Mouse (Mus musculus): ENCODE data around the gene Foxj3. TPM values are rescaled to one million over a fixed set of nuclear protein-coding genes. Genes with fewer than 3 reads are reported as not detected.
"Not testable (repeated sequence)": the region's sequence is repeated elsewhere in the genome, so short reads cannot be mapped to it uniquely, and the experiment has no call there.

Foxj3 gene
- polyA plus RNA-seq, 1 experiment from 2014 or later, result 31.8 TPM

GRCm38 (mm10) chr4:119628363-119628762, 91.6 kb downstream of the Foxj3 start:
- H3K36me3 ChIP-seq, result peaks cover 16% of the 10 kb centered on the region
- not testable (repeated sequence) for ATAC-seq (ENCODE audit: low FRiP score, low read depth); H3K9me3 ChIP-seq; H3K27me3 ChIP-seq; H3K4me3 ChIP-seq; H3K4me2 ChIP-seq; H3K27ac ChIP-seq (replicated peaks); H3K9ac ChIP-seq
- WGBS, result 73% methylated on average over 4 of the region's 4 CpGs
- peaks cover 18% of the 10 kb centered on the region for H3K4me1 ChIP-seq (replicated peaks)

DNA sequence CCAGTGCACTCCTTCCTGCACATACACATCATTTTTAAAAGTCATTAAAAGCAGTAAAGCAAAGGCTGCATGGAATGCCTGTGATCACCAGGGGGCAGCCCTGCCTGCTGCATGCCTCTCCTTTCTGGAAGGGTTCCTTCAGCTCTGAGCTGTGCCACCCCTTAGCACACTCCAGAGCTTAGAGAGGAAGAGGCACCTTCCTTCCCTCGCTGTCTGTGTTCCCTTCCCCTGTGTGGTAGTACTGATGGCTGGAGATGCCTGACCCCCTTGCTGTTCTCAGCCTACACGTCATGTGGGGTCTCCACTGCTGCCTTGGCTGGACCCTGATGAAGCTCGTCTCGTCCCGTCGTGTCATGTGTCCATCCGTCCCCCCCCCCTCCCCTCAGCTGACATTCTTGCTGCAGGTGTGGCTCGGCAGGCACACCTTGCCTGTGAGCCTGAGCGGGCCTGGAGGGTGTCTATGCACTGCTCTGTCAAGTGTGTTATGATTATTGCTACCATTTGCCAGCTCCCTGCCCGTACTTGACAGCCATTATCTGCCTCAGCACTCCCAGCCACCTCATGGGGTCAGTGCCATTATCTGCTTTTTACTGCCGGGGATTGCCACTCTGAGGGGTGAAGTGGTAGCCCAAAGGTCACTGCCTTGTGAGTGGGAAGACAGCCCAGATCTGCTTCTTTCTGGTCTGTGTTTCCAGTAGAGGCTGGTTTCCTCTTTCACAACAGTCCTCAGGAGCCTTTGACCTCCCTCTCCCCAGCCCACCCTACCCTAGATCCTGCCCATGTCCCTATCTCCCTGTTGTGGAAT, 94.5 kb downstream of the Foxj3 start:
- Histone ChIP-seq H3K4me1 (replicated peaks) (peaks cover 30% of the 10 kb centered on the region), H3K9ac (no peak overlapping the region), H3K4me3 (no peak overlapping the region), H3K36me3 (0 out of 2 replicates have a peak, but pooled peaks cover 5% of the 10 kb centered on the region), H3K9me3 (no peaks in the 10 kb centered on the region), H3K4me2 (no peak overlapping the region), H3K27ac (replicated peaks) (no peak overlapping the region), H3K27me3 (no peaks in the 10 kb centered on the region)
- no peak; the same call in 1 of the 2 replicates for ATAC-seq (ENCODE audit: low FRiP score, low read depth)
- 81% methylated on average over 11 of the region's 11 CpGs for WGBS

GRCm38 (mm10) chr4:119632721-119633120, 95.9 kb downstream of the Foxj3 start:
- no peak overlapping the region for H3K9ac ChIP-seq
- no peak for ATAC-seq (ENCODE audit: low FRiP score, low read depth)
- no peak overlapping the region for H3K4me2 ChIP-seq
- no peaks in the 10 kb centered on the region for H3K9me3 ChIP-seq
- 0 out of 2 replicates have a peak, but pooled peaks cover 5% of the 10 kb centered on the region for H3K36me3 ChIP-seq
- H3K4me1 ChIP-seq (replicated peaks), result peaks cover 30% of the 10 kb centered on the region
- WGBS, result 56% methylated on average over 7 of the region's 7 CpGs
- H3K27ac ChIP-seq (replicated peaks), result 0 out of 2 replicates have a peak overlapping the region, but pooled peaks have one; percentile 14
- no peaks in the 10 kb centered on the region for H3K27me3 ChIP-seq
- no peak overlapping the region for H3K4me3 ChIP-seq

DNA sequence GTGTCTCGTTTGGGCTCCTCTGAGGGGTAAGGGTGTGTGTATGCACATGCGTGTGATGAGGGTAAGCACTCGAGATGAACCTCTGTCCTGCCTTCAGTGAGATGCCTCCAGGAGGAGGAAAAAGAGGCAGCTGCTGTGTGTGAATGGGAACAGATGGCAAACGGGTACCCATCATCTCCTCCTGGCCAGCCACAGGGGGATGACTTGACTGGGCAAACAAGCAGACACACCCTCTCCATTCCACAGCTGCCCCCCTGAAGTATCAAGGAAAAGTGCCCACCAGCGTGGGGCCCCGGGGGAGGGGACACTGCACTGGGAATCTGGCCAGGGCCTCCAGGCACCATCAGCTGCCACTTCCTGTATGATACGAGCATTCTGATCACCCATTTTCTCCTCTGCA, 96.5 kb downstream of the Foxj3 start:
- no peak overlapping the region for H3K27ac ChIP-seq (replicated peaks)
- H3K27me3 ChIP-seq, result no peaks in the 10 kb centered on the region
- H3K9ac ChIP-seq, result no peak overlapping the region
- no peak overlapping the region for H3K4me3 ChIP-seq
- no peak overlapping the region for H3K4me2 ChIP-seq
- H3K9me3 ChIP-seq, result no peaks in the 10 kb centered on the region
- WGBS, result 27% methylated on average over 7 of the region's 7 CpGs
- 0 out of 2 replicates have a peak, but pooled peaks cover 5% of the 10 kb centered on the region for H3K36me3 ChIP-seq
- no peak for ATAC-seq (ENCODE audit: low FRiP score, low read depth)
- H3K4me1 ChIP-seq (replicated peaks), result peaks cover 30% of the 10 kb centered on the region

DNA sequence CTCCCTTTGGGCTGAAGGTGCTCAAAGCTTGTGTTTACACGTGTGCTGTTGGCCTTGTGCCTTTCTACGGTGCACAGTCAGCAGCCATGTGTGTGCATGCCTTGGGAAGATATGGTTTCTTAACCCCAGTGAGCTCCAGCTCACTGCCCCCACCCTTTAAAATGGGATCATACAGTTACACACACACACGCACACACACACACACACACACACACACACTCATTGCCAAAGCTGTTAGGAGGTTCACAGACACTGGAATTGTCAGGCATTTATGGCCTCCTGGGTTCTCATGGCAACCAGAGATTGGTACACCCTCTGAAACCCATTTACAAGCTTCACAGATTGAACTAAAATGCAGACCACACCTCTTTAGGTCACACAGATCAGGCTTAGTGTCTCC, 97.1 kb downstream of the Foxj3 start:
- Histone ChIP-seq H3K4me1 (replicated peaks) (peaks cover 30% of the 10 kb centered on the region), H3K4me2 (no peak overlapping the region), H3K9me3 (no peaks in the 10 kb centered on the region), H3K9ac (no peak overlapping the region), H3K27ac (replicated peaks) (no peak overlapping the region), H3K4me3 (no peak overlapping the region), H3K27me3 (no peaks in the 10 kb centered on the region), H3K36me3 (0 out of 2 replicates have a peak, but pooled peaks cover 5% of the 10 kb centered on the region)
- 72% methylated on average over 3 of the region's 3 CpGs for WGBS
- no peak for ATAC-seq (ENCODE audit: low FRiP score, low read depth)

DNA sequence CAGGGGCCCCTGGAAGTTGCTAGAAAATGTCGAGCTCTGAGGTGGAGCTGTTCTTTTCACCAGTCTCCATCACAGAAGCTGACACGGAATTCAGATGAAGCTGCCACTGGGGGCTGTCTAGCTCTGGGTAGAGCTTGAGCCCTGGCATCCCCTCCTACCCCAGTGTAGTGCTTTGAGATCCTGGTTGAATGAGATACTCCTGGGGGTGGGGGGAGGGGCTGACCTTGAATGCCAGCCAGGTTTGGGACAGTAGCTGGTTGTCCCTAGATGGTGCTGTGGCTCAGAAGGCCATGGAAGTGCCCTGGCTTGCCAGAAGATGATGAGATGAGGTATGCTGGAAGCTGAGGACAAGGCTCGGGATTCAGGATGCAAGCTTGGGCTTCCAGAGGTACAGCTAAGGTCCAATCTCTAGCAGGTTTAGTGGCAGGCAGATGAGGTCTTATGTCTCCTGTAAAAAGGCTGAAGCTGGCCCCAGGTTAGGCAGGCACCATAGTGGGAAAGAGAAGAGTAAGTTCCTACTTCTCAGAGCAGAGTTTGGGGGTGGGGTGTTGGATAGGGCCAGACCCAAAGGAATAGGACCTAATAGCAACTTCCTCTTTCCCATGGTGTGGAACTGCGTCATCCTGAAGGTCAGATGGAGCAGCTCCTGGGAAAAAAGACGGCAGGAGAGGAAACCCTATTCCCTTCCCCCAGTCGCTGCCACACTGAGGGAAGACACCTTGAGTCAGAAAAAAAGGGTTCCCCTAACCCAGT, 98.3 kb downstream of the Foxj3 start:
- no peak for ATAC-seq (ENCODE audit: low FRiP score, low read depth)
- Histone ChIP-seq H3K4me2 (no peak overlapping the region), H3K9ac (no peak overlapping the region), H3K36me3 (no peaks in the 10 kb centered on the region), H3K4me1 (replicated peaks) (peaks cover 30% of the 10 kb centered on the region), H3K4me3 (no peak overlapping the region), H3K27ac (replicated peaks) (no peak overlapping the region), H3K27me3 (no peaks in the 10 kb centered on the region), H3K9me3 (no peaks in the 10 kb centered on the region)
- WGBS, result 62% methylated on average over 6 of the region's 6 CpGs

DNA sequence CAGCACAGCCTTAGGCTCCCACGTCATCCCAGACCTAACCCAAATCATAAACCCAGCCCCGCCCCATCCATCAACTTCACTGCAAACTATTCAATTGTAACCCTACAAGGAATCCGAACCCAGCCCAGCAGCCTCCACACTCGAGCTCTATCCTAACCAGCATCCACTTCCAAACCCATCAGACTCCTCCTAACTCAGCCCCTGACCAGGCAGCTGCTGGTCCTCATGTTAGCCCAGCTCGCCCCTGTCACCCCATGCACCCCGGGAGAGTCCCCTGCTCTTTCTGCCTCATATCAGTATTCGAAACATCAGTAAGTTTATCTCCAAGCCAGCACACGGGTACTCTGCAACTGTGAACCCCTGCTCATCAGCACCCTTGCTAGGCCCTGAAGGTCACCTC, 98.9 kb downstream of the Foxj3 start:
- H3K9ac ChIP-seq, result no peak overlapping the region
- H3K9me3 ChIP-seq, result no peaks in the 10 kb centered on the region
- no peak for ATAC-seq (ENCODE audit: low FRiP score, low read depth)
- no peak overlapping the region for H3K27ac ChIP-seq (replicated peaks)
- H3K36me3 ChIP-seq, result no peaks in the 10 kb centered on the region
- H3K4me2 ChIP-seq, result no peak overlapping the region
- H3K27me3 ChIP-seq, result no peaks in the 10 kb centered on the region
- peaks cover 30% of the 10 kb centered on the region for H3K4me1 ChIP-seq (replicated peaks)
- WGBS, result 74% methylated on average over 8 of the region's 8 CpGs
- H3K4me3 ChIP-seq, result no peak overlapping the region

DNA sequence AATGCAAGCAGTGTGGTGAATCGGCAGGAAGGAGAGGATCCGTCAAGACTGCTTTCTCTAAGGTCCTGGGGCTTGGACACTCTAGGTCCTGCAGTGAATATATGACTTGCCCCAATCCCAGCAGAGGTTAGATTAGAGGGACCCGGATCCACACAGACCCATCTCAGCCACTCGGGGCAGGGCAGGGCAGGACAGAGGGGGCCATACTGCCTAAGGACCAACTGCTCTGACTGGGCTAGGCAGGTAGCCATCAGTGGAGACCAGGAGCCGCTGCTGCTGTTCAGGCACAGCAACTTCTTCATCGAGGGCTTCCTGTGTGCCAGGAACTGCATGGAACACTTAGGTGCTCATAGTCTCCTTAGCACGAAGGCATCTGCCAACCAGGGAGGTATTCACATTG, 99.9 kb downstream of the Foxj3 start:
- WGBS, result 88% methylated on average over 7 of the region's 7 CpGs
- no peaks in the 10 kb centered on the region for H3K9me3 ChIP-seq
- no peaks in the 10 kb centered on the region for H3K36me3 ChIP-seq
- H3K9ac ChIP-seq, result no peak overlapping the region
- no peak overlapping the region for H3K27ac ChIP-seq (replicated peaks)
- no peak for ATAC-seq (ENCODE audit: low FRiP score, low read depth)
- no peak overlapping the region for H3K4me3 ChIP-seq
- peaks cover 23% of the 10 kb centered on the region for H3K4me1 ChIP-seq (replicated peaks)
- no peaks in the 10 kb centered on the region for H3K27me3 ChIP-seq
- no peak overlapping the region for H3K4me2 ChIP-seq

DNA sequence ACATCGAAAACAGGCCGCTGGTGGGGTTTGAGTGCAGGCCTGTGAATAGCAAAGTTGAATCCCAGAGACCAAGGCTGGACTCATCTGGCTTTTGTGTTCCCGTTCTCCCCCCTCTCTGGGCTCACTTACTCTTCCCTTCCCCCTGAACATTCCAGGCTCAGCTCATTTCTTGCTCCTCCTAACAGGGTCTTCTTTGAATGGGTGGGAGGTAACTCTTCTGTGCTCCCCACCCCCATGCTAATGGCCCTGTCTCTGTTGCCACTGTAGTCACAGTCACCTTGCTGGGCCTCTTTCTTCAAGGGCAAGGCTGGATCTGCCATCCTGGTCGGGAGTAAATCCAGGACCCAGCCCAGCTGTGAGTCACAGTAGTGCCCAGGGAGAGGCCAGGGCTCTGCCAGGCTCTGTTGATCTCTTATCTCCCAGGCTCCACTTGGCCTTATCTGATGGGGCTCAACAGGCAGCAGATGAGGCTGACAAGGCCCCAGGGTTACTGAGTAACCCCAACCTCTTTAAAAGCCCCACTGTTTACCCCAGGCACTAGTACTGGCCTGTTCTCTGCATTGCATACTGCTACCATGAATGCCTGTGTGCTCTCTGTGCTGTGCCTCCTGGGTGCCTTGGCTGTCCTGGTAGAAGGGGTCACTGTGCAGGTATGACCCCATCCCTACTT, 100.5 kb downstream of the Foxj3 start, which contains the start of gene Guca2a:
Gene Guca2a, plus strand, starts transcription at position 529 of the 670 bp plus-strand sequence.
- 65% methylated on average over 4 of the region's 4 CpGs for WGBS
- H3K9ac ChIP-seq, result no peak within 1 kb of the TSS
- H3K4me3 ChIP-seq, result no peak within 1 kb of the TSS
- H3K36me3 ChIP-seq, result no peaks in the 10 kb centered on the region
- H3K4me1 ChIP-seq (replicated peaks), result peaks cover 21% of the 10 kb centered on the region
- ATAC-seq (ENCODE audit: low FRiP score, low read depth), result no peak
- H3K4me2 ChIP-seq, result no peak within 1 kb of the TSS
- H3K27ac ChIP-seq (replicated peaks), result no peak within 1 kb of the TSS
- no peaks in the 10 kb centered on the region for H3K9me3 ChIP-seq
- no peaks in the 10 kb centered on the region for H3K27me3 ChIP-seq

- Histone ChIP-seq H3K4me1 (replicated peaks) (peaks cover 15% of the 10 kb centered on the region), H3K36me3 (no peaks in the 10 kb centered on the region), H3K9ac (no peak overlapping the region), H3K27me3 (no peaks in the 10 kb centered on the region), H3K4me3 (no peak overlapping the region), H3K27ac (replicated peaks) (no peak overlapping the region), H3K4me2 (no peak overlapping the region), H3K9me3 (no peaks in the 10 kb centered on the region)
- 85% methylated on average over 6 of the region's 6 CpGs for WGBS
- ATAC-seq (ENCODE audit: low FRiP score, low read depth), result no peak
These were observed 101.1 kb downstream of the Foxj3 start for GRCm38 (mm10) chr4:119637946-119638345.

DNA sequence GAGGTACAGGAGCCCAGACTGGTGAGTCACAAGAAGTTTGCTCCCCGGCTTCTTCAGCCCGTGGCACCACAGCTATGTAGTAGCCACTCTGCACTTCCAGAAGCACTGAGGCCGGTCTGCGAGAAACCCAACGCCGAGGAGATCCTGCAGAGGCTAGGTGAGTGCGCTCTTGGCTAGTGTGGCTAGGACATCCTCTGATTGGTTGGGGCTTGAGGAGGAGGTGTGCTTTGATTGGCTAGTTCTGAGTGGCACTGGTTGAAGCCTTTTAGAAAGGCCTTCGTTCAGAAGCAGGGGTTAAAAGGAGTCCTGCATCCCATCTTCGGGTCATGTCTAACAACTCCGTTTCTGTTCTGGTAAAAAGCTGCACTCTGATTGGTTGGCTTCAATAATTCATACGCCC, 101.9 kb downstream of the Foxj3 start:
- H3K4me3 ChIP-seq, result no peak overlapping the region
- ATAC-seq (ENCODE audit: low FRiP score, low read depth), result no peak
- H3K27ac ChIP-seq (replicated peaks), result no peak overlapping the region
- no peak overlapping the region for H3K9ac ChIP-seq
- no peaks in the 10 kb centered on the region for H3K36me3 ChIP-seq
- 60% methylated on average over 11 of the region's 11 CpGs for WGBS
- no peaks in the 10 kb centered on the region for H3K27me3 ChIP-seq
- H3K4me1 ChIP-seq (replicated peaks), result peaks cover 9% of the 10 kb centered on the region
- H3K4me2 ChIP-seq, result no peak overlapping the region
- no peaks in the 10 kb centered on the region for H3K9me3 ChIP-seq

DNA sequence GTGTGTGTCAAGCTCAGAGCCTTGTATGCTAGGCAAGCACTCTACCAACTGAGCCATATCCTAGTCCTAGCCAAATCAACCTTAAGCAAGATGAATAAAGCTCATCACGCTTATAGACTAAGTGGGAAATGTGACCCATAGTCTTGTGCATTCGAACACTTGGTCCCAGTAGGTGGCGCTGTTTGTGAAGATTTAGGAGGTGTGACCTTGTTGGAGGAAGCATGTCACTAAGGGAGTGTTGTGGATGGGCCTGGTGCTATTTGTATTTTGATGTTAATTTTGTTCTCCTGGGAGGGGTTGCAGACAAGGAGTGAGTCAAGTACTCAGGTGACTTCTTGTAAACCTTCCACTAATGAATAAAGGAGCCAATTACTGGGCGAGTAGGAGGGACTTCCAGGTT, 105.9 kb downstream of the Foxj3 start:
- Histone ChIP-seq H3K4me3 (no peak overlapping the region), H3K4me1 (replicated peaks) (no peaks in the 10 kb centered on the region), H3K4me2 (no peak overlapping the region), H3K27ac (replicated peaks) (no peak overlapping the region), H3K9ac (no peak overlapping the region), H3K9me3 (no peaks in the 10 kb centered on the region), H3K27me3 (no peaks in the 10 kb centered on the region), H3K36me3 (no peaks in the 10 kb centered on the region)
- WGBS, result 91% methylated on average over 4 of the region's 4 CpGs
- ATAC-seq (ENCODE audit: low FRiP score, low read depth), result no peak
